25 mouse cellular contexts compared by ENCODE assay signal in the genomic region with DNA sequence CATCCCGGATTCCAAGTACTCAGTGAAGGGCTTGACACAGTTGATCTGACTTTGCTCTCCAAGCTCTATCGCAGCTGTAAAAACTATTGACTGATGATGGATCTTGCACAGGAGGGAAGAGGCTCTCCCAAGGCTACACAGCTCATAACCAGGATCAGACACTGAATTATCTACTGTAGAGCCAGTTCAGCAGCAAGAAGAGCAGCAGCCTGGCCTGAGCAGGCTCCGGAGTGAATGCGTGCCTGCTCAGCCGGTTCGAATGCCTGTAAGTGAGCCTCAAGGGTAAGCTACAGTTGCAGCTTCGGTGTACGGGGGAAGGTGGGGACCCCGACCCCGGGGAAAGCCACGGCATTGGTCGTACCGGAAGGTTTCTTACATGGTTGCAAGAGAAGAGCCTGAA.
DNase-seq lines count a peak whose midpoint lies in the region; ATAC-seq lines count a peak whose summit lies in the region.
"Had no signal": no experiment of that assay in that cellular context is flagged by ENCODE, and none has a peak within 500 bp of the region (broad histone marks: within the 10 kb centered on the region; RNA-seq: fewer than 3 reads in every experiment).

No protein-coding gene starts in this region.

- H3K27me3 ChIP-seq in embryonic facial prominence, embryonic 10.5 days (replicated peaks; ENCODE audit: low read depth, poor library complexity, severe bottlenecking) = no peaks in the 10 kb centered on the region
- H3K27me3 ChIP-seq: embryonic facial prominence, embryonic 13.5 days; heart, embryonic 12.5 days; heart, embryonic 15.5 days; hindbrain, embryonic 15.5 days had no signal

- WGBS in embryonic facial prominence, embryonic 10.5 days = 80% methylated on average over 13 of the region's 13 CpGs

- no peak for ATAC-seq in megakaryocyte progenitor cell, adult 5-6 weeks (replicated peaks; ENCODE audit: poor library complexity)
- ATAC-seq: activated CD4-positive, CD25-positive, alpha-beta regulatory T cell, adult 4 months; forebrain, embryonic 14.5 days; forebrain, postnatal 0 days; intestine, postnatal 0 days had no signal

- peak overlapping the region; percentile 40; the same call in 1 of the 2 replicates for H3K27ac ChIP-seq in embryonic facial prominence, embryonic 10.5 days (replicated peaks)
- H3K27ac ChIP-seq: embryonic facial prominence, embryonic 13.5 days; heart, embryonic 15.5 days; hindbrain, embryonic 15.5 days had no signal

- peak; percentile 47 to 82 for DNase-seq in adrenal gland, adult (ENCODE audit: inconsistent age in 2 of 2, low spot score in 1 of 2)
- no peak for DNase-seq in adrenal gland, adult 18-20 months (ENCODE audit: low spot score in 2 of 2)
- DNase-seq in adrenal gland, postnatal 14 days = peak; percentile 40
- DNase-seq in adrenal gland, postnatal 4 days (ENCODE audit: low spot score in 2 of 2) = no peak
- peak; percentile 74 for DNase-seq in heart, adult 11 months
- no peak for DNase-seq in heart, adult 18-20 months
- no peak for DNase-seq in embryonic facial prominence, embryonic 10.5 days (ENCODE audit: low spot score)
- DNase-seq: cerebellum, adult 11 months; cerebellum, adult 2 months; cerebellum, adult 9-11 months; cerebellum, postnatal 25 days; forebrain, postnatal 0 days; gastrocnemius, postnatal 25 days; heart, postnatal 10 days; heart, postnatal 36 days; kidney, adult 2 months had no signal

- no peaks in the 10 kb centered on the region for H3K9me3 ChIP-seq in embryonic facial prominence, embryonic 10.5 days
- H3K9me3 ChIP-seq: embryonic facial prominence, embryonic 13.5 days; heart, embryonic 12.5 days; heart, embryonic 15.5 days; hindbrain, embryonic 15.5 days had no signal

- H3K4me3 ChIP-seq in embryonic facial prominence, embryonic 10.5 days = no peak overlapping the region
- H3K4me3 ChIP-seq: embryonic facial prominence, embryonic 13.5 days; erythroblast, embryonic 14.5 days; heart, embryonic 12.5 days; heart, embryonic 15.5 days; hindbrain, embryonic 15.5 days had no signal

- H3K36me3 ChIP-seq in embryonic facial prominence, embryonic 10.5 days (replicated peaks) = no peaks in the 10 kb centered on the region
- H3K36me3 ChIP-seq: embryonic facial prominence, embryonic 13.5 days; heart, embryonic 12.5 days; heart, embryonic 15.5 days; hindbrain, embryonic 15.5 days had no signal

- peaks cover 72% of the 10 kb centered on the region for H3K4me1 ChIP-seq in embryonic facial prominence, embryonic 10.5 days

Comparison
In these comparisons a context has a peak if more than half of its experiments do, and no peak if none do; other contexts are left out.
1. DNase-seq: peak in adrenal gland, adult (2 of 2), adrenal gland, postnatal 14 days (single experiment) and heart, adult 11 months (single experiment); none in adrenal gland, adult 18-20 months (0 of 2), adrenal gland, postnatal 4 days (0 of 2), heart, adult 18-20 months (0 of 2) and embryonic facial prominence, embryonic 10.5 days (single experiment).